Mouse (Mus musculus) liver, embryonic 13.5 days (tissue): ENCODE measurements around the gene Mthfd1. TPM values are rescaled to one million over a fixed set of nuclear protein-coding genes. Genes with fewer than 3 reads are reported as not detected.

Experiments used
- ATAC-seq: fragments of 200-750 bp; cut with Nextera tagmentation; 2 replicates; pipeline ENCODE4 v1.8.0; 2017; ENCODE audit warnings: low read depth, mild to moderate bottlenecking, moderate number of reproducible peaks, moderate library complexity
- DNase-seq: peaks from one replicate; pipeline ENCODE4 v3.0.0; 2022
- H3K27ac ChIP-seq: fragments of 300-500 bp; sonication (generic); 2 replicates; pipeline ENCODE4 v1.5.1; 2015; ENCODE audit warnings: moderate library complexity, mild to moderate bottlenecking, inconsistent platforms
- H3K27me3 ChIP-seq: fragments of 300-500 bp; sonication (generic); 2 replicates; pipeline ENCODE4 v1.6.1; 2015; ENCODE audit warnings: mild to moderate bottlenecking, inconsistent platforms
- H3K36me3 ChIP-seq: fragments of 300-500 bp; sonication (generic); 2 replicates; pipeline ENCODE4 v1.6.1; 2015; ENCODE audit warnings: mild to moderate bottlenecking, inconsistent platforms
- H3K4me1 ChIP-seq: fragments of 300-500 bp; sonication (generic); replicated peaks from 2 replicates; pipeline ENCODE4 v1.6.1; 2015; ENCODE audit warnings: inconsistent platforms
- H3K4me2 ChIP-seq: fragments of 300-500 bp; sonication (generic); 2 replicates; pipeline ENCODE4 v1.6.1; 2015; ENCODE audit warnings: inconsistent platforms, mild to moderate bottlenecking, moderate library complexity
- H3K4me3 ChIP-seq: fragments of 300-500 bp; sonication (generic); replicated peaks from 2 replicates; pipeline ENCODE4 v1.5.1; 2015; ENCODE audit warnings: mild to moderate bottlenecking, inconsistent platforms
- H3K9ac ChIP-seq: fragments of 300-500 bp; sonication (generic); 2 replicates; pipeline ENCODE4 v1.6.1; 2015; ENCODE audit warnings: mild to moderate bottlenecking, inconsistent platforms
- H3K9me3 ChIP-seq: fragments of 300-500 bp; sonication (generic); replicated peaks from 2 replicates; pipeline ENCODE4 v1.6.1; 2016; ENCODE audit warnings: inconsistent platforms
- WGBS: fragments of 180-500 bp; shearing (Covaris S2); methylation state at CpG from one replicate; pipeline ENCODE4 v1.1.7; 2015; ENCODE audit not compliant: insufficient replicate concordance; 5-methylcytosine and 5-hydroxymethylcytosine counted together
- polyA plus RNA-seq: library from polyadenylated mRNA; unstranded; fragments of >200 nt; fragmentation: Nextera tagmentation; extraction: Ambion mirVana; gene quantifications from 2 replicates; pipeline ENCODE4 v1.2.1, GENCODE M21; 2015

The Mthfd1 gene
- polyA plus RNA-seq, 1 experiment from 2014 or later = 111 TPM

GRCm38 (mm10) chr12:76263876-76264275 is 8.8 kb downstream of the Mthfd1 start:
- DNase-seq = no peak
- no peak overlapping the region for H3K4me3 ChIP-seq
- H3K27ac ChIP-seq = no peak overlapping the region; the same call in 1 of the 2 replicates
- peaks cover 41% of the 10 kb centered on the region for H3K36me3 ChIP-seq
- 67% methylated on average over 1 of the region's 1 CpGs for whole genome bisulfite sequencing
- no peak overlapping the region for H3K9ac ChIP-seq
- no peaks in the 10 kb centered on the region for H3K9me3 ChIP-seq
- no peak overlapping the region for H3K4me2 ChIP-seq
- H3K4me1 ChIP-seq = peaks cover 69% of the 10 kb centered on the region
- H3K27me3 ChIP-seq = no peaks in the 10 kb centered on the region
- 0 out of 2 replicates have a peak, but pooled peaks have one; percentile 11 for ATAC-seq

GRCm38 (mm10) chr12:76264325-76264965 is 9.3 kb downstream of the Mthfd1 start:
- Histone ChIP-seq H3K4me3 (no peak overlapping the region), H3K27me3 (no peaks in the 10 kb centered on the region), H3K27ac (no peak overlapping the region; the same call in 1 of the 2 replicates), H3K9ac (no peak overlapping the region), H3K9me3 (no peaks in the 10 kb centered on the region), H3K36me3 (peaks cover 42% of the 10 kb centered on the region), H3K4me2 (no peak overlapping the region), H3K4me1 (peaks cover 71% of the 10 kb centered on the region)
- no peak for ATAC-seq
- 76% methylated on average over 9 of the region's 9 CpGs for WGBS
- no peak for DNase-seq

GRCm38 (mm10) chr12:76265001-76265400 is 9.9 kb downstream of the Mthfd1 start:
- Histone ChIP-seq H3K27me3 (no peaks in the 10 kb centered on the region), H3K27ac (no peak overlapping the region), H3K4me2 (no peak overlapping the region), H3K9me3 (no peaks in the 10 kb centered on the region), H3K36me3 (peaks cover 45% of the 10 kb centered on the region), H3K4me3 (no peak overlapping the region), H3K9ac (no peak overlapping the region), H3K4me1 (peaks cover 71% of the 10 kb centered on the region)
- 39% methylated on average over 6 of the region's 6 CpGs for WGBS
- ATAC-seq (no peak), DNase-seq (no peak)

- no peak overlapping the region for H3K4me2 ChIP-seq
- H3K36me3 ChIP-seq = peaks cover 56% of the 10 kb centered on the region
- no peaks in the 10 kb centered on the region for H3K9me3 ChIP-seq
- WGBS = 62% methylated on average over 9 of the region's 9 CpGs
- H3K27me3 ChIP-seq = no peaks in the 10 kb centered on the region
- no peak overlapping the region for H3K4me3 ChIP-seq
- no peak overlapping the region for H3K9ac ChIP-seq
- peaks cover 64% of the 10 kb centered on the region for H3K4me1 ChIP-seq
- no peak overlapping the region for H3K27ac ChIP-seq
- ATAC-seq = no peak
- DNase-seq = peak; percentile 28
Observed at GRCm38 (mm10) chr12:76266875-76267274, 11.8 kb downstream of the Mthfd1 start.

- no peak for ATAC-seq
- DNase-seq = no peak
- H3K4me3 ChIP-seq = no peak overlapping the region
- H3K36me3 ChIP-seq = peaks cover 55% of the 10 kb centered on the region
- 76% methylated on average over 10 of the region's 10 CpGs for WGBS
- no peak overlapping the region for H3K4me2 ChIP-seq
- H3K27ac ChIP-seq = peak overlapping the region; percentile 42; the same call in 1 of the 2 replicates
- no peaks in the 10 kb centered on the region for H3K9me3 ChIP-seq
- H3K27me3 ChIP-seq = no peaks in the 10 kb centered on the region
- H3K4me1 ChIP-seq = peaks cover 51% of the 10 kb centered on the region
- H3K9ac ChIP-seq = no peak overlapping the region
Observed at GRCm38 (mm10) chr12:76268686-76269085, 13.6 kb downstream of the Mthfd1 start.

- H3K4me2 ChIP-seq = no peak overlapping the region
- peaks cover 58% of the 10 kb centered on the region for H3K36me3 ChIP-seq
- no peak overlapping the region for H3K4me3 ChIP-seq
- 61% methylated on average over 7 of the region's 7 CpGs for WGBS
- H3K9ac ChIP-seq = no peak overlapping the region
- H3K27me3 ChIP-seq = no peaks in the 10 kb centered on the region
- DNase-seq = no peak
- H3K27ac ChIP-seq = peak overlapping the region; percentile 42; the same call in 1 of the 2 replicates
- peak; percentile 37 for ATAC-seq
- peaks cover 46% of the 10 kb centered on the region for H3K4me1 ChIP-seq
- H3K9me3 ChIP-seq = no peaks in the 10 kb centered on the region
Observed at GRCm38 (mm10) chr12:76269196-76269595, 14.1 kb downstream of the Mthfd1 start.

- Histone ChIP-seq H3K36me3 (peaks cover 63% of the 10 kb centered on the region), H3K4me2 (no peak overlapping the region), H3K4me3 (no peak overlapping the region), H3K9ac (no peak overlapping the region), H3K27ac (peak overlapping the region; percentile 66), H3K4me1 (peaks cover 34% of the 10 kb centered on the region), H3K9me3 (no peaks in the 10 kb centered on the region), H3K27me3 (no peaks in the 10 kb centered on the region)
- WGBS = 78% methylated on average over 6 of the region's 6 CpGs
- ATAC-seq = 0 out of 2 replicates have a peak, but pooled peaks have one; percentile 8
- no peak for DNase-seq
Observed at GRCm38 (mm10) chr12:76271516-76271915, 16.4 kb downstream of the Mthfd1 start.

GRCm38 (mm10) chr12:76272610-76273524 is 17.8 kb downstream of the Mthfd1 start:
- WGBS = 75% methylated on average over 10 of the region's 10 CpGs
- H3K27ac ChIP-seq = peak overlapping the region; percentile 37; the same call in 1 of the 2 replicates
- H3K36me3 ChIP-seq = peaks cover 74% of the 10 kb centered on the region
- no peak overlapping the region for H3K4me3 ChIP-seq
- peaks cover 26% of the 10 kb centered on the region for H3K4me1 ChIP-seq
- H3K27me3 ChIP-seq = no peaks in the 10 kb centered on the region
- H3K4me2 ChIP-seq = no peak overlapping the region
- H3K9ac ChIP-seq = no peak overlapping the region
- no peaks in the 10 kb centered on the region for H3K9me3 ChIP-seq
- peak; percentile 69 for ATAC-seq
- DNase-seq = no peak

GRCm38 (mm10) chr12:76278209-76278608 is 23.1 kb downstream of the Mthfd1 start:
- H3K9me3 ChIP-seq = no peaks in the 10 kb centered on the region
- peaks cover 7% of the 10 kb centered on the region; the same call in 1 of the 2 replicates for H3K4me1 ChIP-seq

GRCm38 (mm10) chr12:76280556-76280955 is 25.5 kb downstream of the Mthfd1 start:
- H3K4me3 ChIP-seq = no peak overlapping the region
- no peak overlapping the region for H3K27ac ChIP-seq
- 81% methylated on average over 9 of the region's 9 CpGs for WGBS
- DNase-seq = no peak
- no peak overlapping the region for H3K9ac ChIP-seq
- peaks cover 98% of the 10 kb centered on the region for H3K36me3 ChIP-seq
- H3K4me1 ChIP-seq = peaks cover 2% of the 10 kb centered on the region; the same call in 1 of the 2 replicates
- H3K27me3 ChIP-seq = no peaks in the 10 kb centered on the region
- H3K4me2 ChIP-seq = no peak overlapping the region
- H3K9me3 ChIP-seq = no peaks in the 10 kb centered on the region
- no peak for ATAC-seq

More at GRCm38 (mm10) chr12:76278209-76278608, 23.1 kb downstream of the Mthfd1 start:
- no peak for DNase-seq
- Histone ChIP-seq H3K4me3 (no peak overlapping the region), H3K9ac (no peak overlapping the region), H3K36me3 (peaks cover 94% of the 10 kb centered on the region), H3K4me2 (no peak overlapping the region), H3K27ac (no peak overlapping the region), H3K27me3 (no peaks in the 10 kb centered on the region)
- 69% methylated on average over 6 of the region's 6 CpGs for WGBS
- ATAC-seq = no peak

GRCm38 (mm10) chr12:76281111-76281660 is 26.1 kb downstream of the Mthfd1 start:
- peaks cover 96% of the 10 kb centered on the region for H3K36me3 ChIP-seq
- WGBS = 67% methylated on average over 2 of the region's 2 CpGs

More at GRCm38 (mm10) chr12:76281111-76281660, 26.1 kb downstream of the Mthfd1 start:
- Histone ChIP-seq H3K27ac (no peak overlapping the region), H3K9ac (no peak overlapping the region), H3K4me2 (no peak overlapping the region), H3K4me1 (peaks cover 2% of the 10 kb centered on the region; the same call in 1 of the 2 replicates), H3K4me3 (no peak overlapping the region), H3K9me3 (no peaks in the 10 kb centered on the region), H3K27me3 (no peaks in the 10 kb centered on the region)
- ATAC-seq = no peak
- DNase-seq = no peak
